In the genomic region with DNA sequence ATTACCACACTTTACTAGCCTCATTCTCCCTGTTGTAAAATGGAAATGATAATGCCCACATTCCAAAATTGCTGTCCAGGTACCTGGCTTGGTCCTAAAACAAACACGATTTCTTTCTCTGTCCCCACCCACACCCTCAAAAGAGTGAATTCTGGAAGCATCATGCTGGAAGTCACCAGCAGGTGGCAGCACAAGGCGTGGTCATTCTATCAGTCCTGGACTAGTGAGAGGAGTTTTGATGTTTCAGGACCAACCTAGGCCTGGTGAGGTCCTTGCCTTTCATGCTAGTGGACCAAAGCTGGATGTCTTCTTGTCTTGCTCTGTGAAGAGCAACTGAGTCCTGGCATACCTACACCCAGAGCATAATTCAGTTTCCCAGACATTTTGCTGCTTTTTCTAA, we compare ENCODE assay signal across 10 mouse cellular contexts.
DNase-seq lines count a peak whose midpoint lies in the region; ATAC-seq and TF ChIP-seq lines count a peak whose summit lies in the region.
"Had no signal": no experiment of that assay in that cellular context is flagged by ENCODE, and none has a peak within 500 bp of the region (broad histone marks: within the 10 kb centered on the region; RNA-seq: fewer than 3 reads in every experiment).

No protein-coding gene starts in this region.

- no peak overlapping the region for H3K4me2 ChIP-seq in hindbrain, embryonic 16.5 days (ENCODE audit: low read length)
- H3K4me2 ChIP-seq in liver, embryonic 14.5 days (ENCODE audit: low read depth) = no peak overlapping the region

- H3K9me3 ChIP-seq in hindbrain, embryonic 10.5 days = no peaks in the 10 kb centered on the region
- H3K9me3 ChIP-seq in hindbrain, embryonic 16.5 days (ENCODE audit: control insufficient read depth, low read length) = no peaks in the 10 kb centered on the region
- no peaks in the 10 kb centered on the region for H3K9me3 ChIP-seq in liver, embryonic 14.5 days (ENCODE audit: control insufficient read depth, low read length)

- no peak for ATAC-seq in hindbrain, embryonic 16.5 days
- peak; percentile 44; the same call in 1 of the 2 replicates for ATAC-seq in liver, embryonic 14.5 days (ENCODE audit: insufficient read depth)
- ATAC-seq in neutrophil, adult 5-6 weeks (ENCODE audit: extremely low read depth, insufficient number of reproducible peaks, low FRiP score, poor library complexity, severe bottlenecking) = peak; percentile 66

- no peak for TF ChIP-seq EP300 in liver, embryonic 14.5 days (IDR thresholded peaks at IDR 0.05; ENCODE audit: low read depth)

- DNase-seq in hindbrain, embryonic 10.5 days (ENCODE audit: low spot score) = peak; percentile 71
- peak; percentile 63 for DNase-seq in embryo, embryonic 9.5 days (ENCODE audit: extremely low spot score)
- DNase-seq in heart, adult 9 months (ENCODE audit: low spot score in 2 of 2) = peak; percentile 11 to 54
- DNase-seq in kidney, postnatal 36 days = peak; percentile 52 to 88
- DNase-seq in liver, embryonic 14.5 days (ENCODE audit: low read depth in 3 of 3, low spot score in 3 of 3) = peak in 2 of 3 experiments; percentile 38 to 43
- DNase-seq in thymus, adult 18-20 months = peak; percentile 4 to 6

- H3K27me3 ChIP-seq in hindbrain, embryonic 10.5 days (ENCODE audit: insufficient read depth, poor library complexity, severe bottlenecking) = no peaks in the 10 kb centered on the region
- H3K27me3 ChIP-seq in hindbrain, embryonic 16.5 days (replicated peaks; ENCODE audit: control insufficient read depth, insufficient read depth, low read length) = no peaks in the 10 kb centered on the region
- no peaks in the 10 kb centered on the region for H3K27me3 ChIP-seq in liver, embryonic 14.5 days (ENCODE audit: control insufficient read depth, insufficient read depth, low read length)

- WGBS in hindbrain, embryonic 10.5 days = 22% methylated on average over 2 of the region's 2 CpGs
- 9% methylated on average over 2 of the region's 2 CpGs for WGBS in hindbrain, embryonic 16.5 days
- WGBS in liver, embryonic 14.5 days (ENCODE audit: insufficient replicate concordance) = 3% methylated on average over 2 of the region's 2 CpGs

- H3K9ac ChIP-seq in hindbrain, embryonic 16.5 days (ENCODE audit: low read depth, low read length) = no peak overlapping the region
- H3K9ac ChIP-seq in liver, embryonic 14.5 days (replicated peaks) = no peak overlapping the region

- H3K4me1 ChIP-seq in hindbrain, embryonic 10.5 days (replicated peaks) = no peaks in the 10 kb centered on the region
- H3K4me1 ChIP-seq in hindbrain, embryonic 16.5 days (ENCODE audit: control insufficient read depth, insufficient read depth, low read depth, low read length) = peaks cover 2% of the 10 kb centered on the region; the same call in 1 of the 2 replicates
- peaks cover 14 to 21% of the 10 kb centered on the region in 2 experiments for H3K4me1 ChIP-seq in liver, embryonic 14.5 days (replicated peaks; ENCODE audit: control insufficient read depth in 2 of 2, insufficient read depth in 2 of 2, low read length in 1 of 2)

- no peak overlapping the region for H3K4me3 ChIP-seq in hindbrain, embryonic 10.5 days
- H3K4me3 ChIP-seq in hindbrain, embryonic 16.5 days (ENCODE audit: low read length) = no peak overlapping the region
- no peak overlapping the region for H3K4me3 ChIP-seq in liver, embryonic 14.5 days (ENCODE audit: insufficient read depth in 1 of 2, low read depth in 2 of 2, low read length in 2 of 2)
- H3K4me3 ChIP-seq: myocyte had no signal

- TF ChIP-seq CTCF in liver, embryonic 14.5 days (IDR thresholded peaks at IDR 0.05; ENCODE audit: low read depth) = peak; percentile 93

- no peak overlapping the region for H3K27ac ChIP-seq in hindbrain, embryonic 10.5 days
- no peak overlapping the region for H3K27ac ChIP-seq in hindbrain, embryonic 16.5 days (ENCODE audit: low read depth, low read length)
- no peak overlapping the region for H3K27ac ChIP-seq in liver, embryonic 14.5 days

- no peaks in the 10 kb centered on the region for H3K36me3 ChIP-seq in hindbrain, embryonic 10.5 days
- H3K36me3 ChIP-seq in hindbrain, embryonic 16.5 days (ENCODE audit: control insufficient read depth, insufficient read depth, low read length) = no peaks in the 10 kb centered on the region
- H3K36me3 ChIP-seq in liver, embryonic 14.5 days (replicated peaks; ENCODE audit: control insufficient read depth, insufficient read depth, low read depth) = no peaks in the 10 kb centered on the region
- H3K36me3 ChIP-seq: G1E had no signal

Comparison
In these comparisons a context has a peak if more than half of its experiments do, and no peak if none do; other contexts are left out.
1. DNase-seq: peak in every context shown above with its lines; median percentile 71 in hindbrain, embryonic 10.5 days; 70 in kidney, postnatal 36 days; 63 in embryo, embryonic 9.5 days; 40 in liver, embryonic 14.5 days; 32 in heart, adult 9 months; 5 in thymus, adult 18-20 months.